Mouse (Mus musculus): ENCODE measurements around the gene Plekhg5. TPM values are rescaled to one million over a fixed set of nuclear protein-coding genes. Genes with fewer than 3 reads are reported as not detected.

Gene Plekhg5
- total RNA-seq, 2 experiments from 2014 or later, result 4.9 to 6.6 TPM

DNA sequence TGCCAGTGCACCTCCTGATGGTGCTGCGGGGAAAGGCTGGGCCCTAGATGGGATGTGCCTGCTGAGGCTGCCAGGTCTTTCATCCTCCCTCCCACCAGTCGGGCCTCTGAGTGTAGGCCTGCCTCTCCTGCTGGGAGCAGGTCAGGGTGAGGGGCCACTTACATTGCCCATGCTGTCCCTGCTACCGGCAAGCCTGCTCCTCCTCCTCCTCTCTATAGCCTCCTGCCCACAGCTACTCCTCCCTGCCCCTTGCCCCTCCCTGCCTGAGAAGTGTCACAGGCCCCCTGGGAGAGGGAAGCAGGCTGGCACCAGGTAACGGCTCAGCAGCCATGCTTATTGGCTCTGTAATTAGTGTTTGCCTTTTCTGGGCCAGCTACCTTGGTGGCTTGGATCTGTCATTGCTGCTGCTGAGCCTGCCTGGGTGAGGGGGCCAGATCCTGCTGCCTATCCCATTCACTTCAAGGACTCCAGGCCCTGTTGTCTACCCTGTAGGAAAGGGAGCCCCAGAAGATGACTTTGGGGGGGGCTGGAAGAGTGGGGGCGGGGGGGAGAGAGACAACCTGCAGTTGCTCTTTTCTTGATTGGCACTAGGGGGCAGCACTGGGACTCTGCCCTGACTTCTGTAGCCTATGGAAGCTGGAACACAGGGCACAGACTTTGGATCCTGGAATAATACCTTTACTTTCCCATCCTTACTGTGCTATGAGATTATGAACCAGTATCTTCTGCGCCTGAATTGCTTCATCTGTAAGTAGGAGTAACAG is 64.0 kb downstream of the Plekhg5 start:
- peak; percentile 77 for TF ChIP-seq CTCF (IDR thresholded peaks at IDR 0.05)
- no peak overlapping the region for H3K4me3 ChIP-seq
- H3K27ac ChIP-seq, result no peak overlapping the region
- no peak for DNase-seq
- intact Hi-C loops (cut with DNase I), result no loop called here

DNA sequence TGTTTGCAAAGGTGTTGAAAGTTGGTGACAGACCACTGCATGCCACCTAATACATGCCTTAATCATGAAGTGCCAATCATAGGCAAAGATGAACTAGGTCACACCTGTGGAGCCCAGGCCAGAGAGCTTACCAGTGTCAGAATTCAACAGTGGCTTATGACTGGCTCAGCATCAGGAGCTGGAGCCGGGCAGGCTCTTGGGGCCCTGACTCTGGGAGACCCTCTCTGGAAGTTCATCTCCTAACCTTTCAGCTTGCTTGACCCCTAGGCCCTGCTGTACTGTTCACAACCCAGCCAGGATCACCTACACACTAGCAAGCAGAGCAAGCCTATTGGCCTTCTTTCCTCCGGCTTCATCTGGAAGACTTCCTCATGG is 64.6 kb downstream of the Plekhg5 start:
- DNase-seq, result no peak
- no peak overlapping the region for H3K4me3 ChIP-seq
- no peak for TF ChIP-seq CTCF (IDR thresholded peaks at IDR 0.05)
- intact Hi-C loops (cut with DNase I), result no loop called here
- no peak overlapping the region for H3K27ac ChIP-seq

DNA sequence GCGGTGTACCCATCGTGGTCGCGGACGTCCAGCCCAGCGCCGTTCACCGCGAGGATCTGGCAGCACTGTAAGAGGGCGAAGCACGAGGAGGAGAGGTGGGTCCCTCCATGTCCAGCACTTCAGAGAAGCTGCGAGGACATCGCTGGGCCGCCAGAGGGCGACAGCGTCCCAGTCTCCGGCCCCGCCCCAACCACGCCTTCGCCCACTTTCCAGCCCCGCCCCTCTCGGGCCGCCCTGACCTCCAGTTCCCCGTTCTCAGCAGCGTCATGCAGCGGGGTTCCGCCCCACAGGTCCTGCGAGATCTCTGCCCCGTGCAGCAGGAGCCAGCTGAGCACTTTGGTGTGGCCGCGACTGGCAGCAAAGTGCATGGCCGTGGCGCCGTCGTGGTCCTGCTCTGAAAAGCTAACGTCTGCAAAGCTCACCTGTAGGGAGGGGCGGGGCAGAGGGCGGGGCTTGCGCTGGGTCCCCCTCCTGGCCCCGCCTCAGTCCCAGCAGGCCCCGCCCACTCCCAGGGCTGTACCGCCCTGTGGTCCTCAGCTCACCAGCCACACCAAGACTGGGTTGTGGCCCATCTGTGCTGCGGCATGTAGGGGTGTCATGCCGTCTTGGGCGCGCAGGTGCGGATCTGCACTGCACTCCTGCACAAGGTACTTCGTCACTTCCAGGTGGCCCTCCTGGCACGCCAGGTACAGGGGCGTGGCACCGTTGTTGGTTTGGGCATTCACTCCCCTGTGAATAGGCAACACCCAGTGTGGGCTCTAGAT is 66.4 kb downstream of the Plekhg5 start:
- Histone ChIP-seq H3K27ac (peak overlapping the region; percentile 59; the same call in 1 of the 2 replicates), H3K4me3 (peak overlapping the region; percentile 74)
- peak; percentile 93 for DNase-seq
- TF ChIP-seq CTCF (IDR thresholded peaks at IDR 0.05), result no peak; the same call in 1 of the 2 replicates
- intact Hi-C loops (cut with DNase I), result no loop called here

DNA sequence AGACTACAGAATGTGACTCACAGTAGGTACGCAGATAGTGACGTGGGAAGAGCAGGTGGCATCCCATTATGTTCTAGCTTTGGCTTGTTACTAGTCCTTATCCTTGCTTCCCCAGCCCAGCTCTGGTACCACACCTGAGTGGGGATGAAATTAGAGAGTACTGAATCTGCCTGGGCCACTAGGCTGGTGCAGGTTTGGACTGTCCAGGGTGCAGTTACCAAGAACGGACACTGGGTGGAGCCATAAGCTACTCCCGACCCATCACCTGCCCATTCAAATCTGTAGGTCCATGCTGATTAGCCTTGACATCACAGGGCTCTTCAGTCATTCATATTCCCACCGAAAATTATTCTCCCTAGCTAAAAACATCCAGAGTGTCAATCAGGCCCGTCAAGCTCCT is 68.1 kb downstream of the Plekhg5 start:
- TF ChIP-seq CTCF (IDR thresholded peaks at IDR 0.05), result peak; percentile 84
- no peak overlapping the region for H3K27ac ChIP-seq
- no peak for DNase-seq
- H3K4me3 ChIP-seq, result no peak overlapping the region
- intact Hi-C loops (cut with DNase I), result no loop called here

DNA sequence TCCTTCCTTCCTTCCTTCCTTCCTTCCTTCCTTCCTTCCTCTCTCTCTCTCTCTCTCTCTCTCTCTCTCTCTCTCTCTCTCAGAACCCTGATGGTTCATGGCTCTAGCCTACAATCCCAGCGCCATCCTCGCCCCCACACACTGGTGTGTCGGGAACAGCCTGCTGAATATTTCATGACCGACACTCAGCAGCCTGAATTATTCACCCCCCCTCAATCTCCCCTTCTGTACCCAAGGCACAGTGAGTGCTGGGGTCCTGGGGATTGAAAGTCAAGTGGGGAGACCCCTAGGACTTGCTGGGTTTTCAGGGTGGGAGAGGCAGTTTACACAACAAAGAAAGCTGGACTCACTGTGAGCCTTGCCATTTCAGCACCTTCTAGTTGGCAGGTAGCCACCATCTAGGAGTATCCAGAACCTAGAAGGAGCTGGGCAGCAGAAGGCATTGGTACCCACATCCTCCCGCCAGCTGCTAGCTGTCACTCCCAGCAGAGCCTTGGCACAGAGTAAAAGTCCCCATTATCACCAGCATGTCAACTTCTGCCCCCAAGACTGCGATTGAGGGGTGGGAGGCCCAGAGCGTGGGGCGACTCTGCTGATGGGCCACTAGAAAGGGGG is 69.3 kb downstream of the Plekhg5 start:
- Histone ChIP-seq H3K4me3 (no peak overlapping the region), H3K27ac (no peak overlapping the region)
- TF ChIP-seq CTCF (IDR thresholded peaks at IDR 0.05), result no peak
- intact Hi-C loops (cut with DNase I), result no loop called here
- DNase-seq, result no peak

DNA sequence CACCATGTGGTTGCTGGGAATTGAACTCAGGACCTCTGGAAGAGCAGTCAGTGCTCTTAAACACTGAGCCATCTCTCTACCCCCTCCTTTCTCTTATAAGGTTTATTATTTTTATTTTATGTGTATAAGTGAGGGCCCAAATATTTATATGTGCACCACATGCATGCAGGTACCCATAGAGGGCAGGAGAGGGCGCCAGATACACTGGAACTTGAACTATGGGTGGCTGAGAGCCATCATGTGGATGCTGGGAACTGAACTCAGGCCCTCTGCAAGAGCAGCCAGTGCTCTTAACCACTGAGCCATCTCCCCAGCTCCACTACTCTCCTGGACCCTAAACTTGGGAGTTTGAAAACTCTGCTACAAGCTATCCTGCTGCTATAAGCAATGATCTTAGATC is 71.3 kb downstream of the Plekhg5 start:
- H3K4me3 ChIP-seq, result no peak overlapping the region
- intact Hi-C loops (cut with DNase I), result no loop called here
- H3K27ac ChIP-seq, result no peak overlapping the region
- no peak; the same call in 1 of the 2 replicates for TF ChIP-seq CTCF (IDR thresholded peaks at IDR 0.05)
- DNase-seq, result no peak

DNA sequence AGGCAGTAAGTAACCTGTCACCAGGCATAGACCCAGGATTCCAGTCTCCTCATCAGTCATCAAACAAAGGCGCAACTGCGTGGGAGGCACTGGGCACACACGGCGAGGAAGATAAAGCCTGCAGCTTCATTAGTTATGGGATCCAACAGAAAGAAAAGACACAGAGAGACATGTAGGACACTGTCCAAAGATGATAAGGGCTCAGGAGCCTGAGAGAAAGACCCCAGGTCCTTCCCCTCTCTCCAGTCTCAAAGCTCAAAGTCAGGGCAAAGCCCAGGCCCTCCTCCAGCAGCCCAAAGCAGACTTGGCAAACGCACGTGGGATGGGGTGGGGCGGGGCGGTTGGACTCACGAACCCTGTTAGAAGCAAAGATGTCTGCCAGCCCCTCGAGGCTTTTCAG is 73.2 kb downstream of the Plekhg5 start:
- DNase-seq, result no peak
- Histone ChIP-seq H3K4me3 (no peak overlapping the region), H3K27ac (peak overlapping the region; percentile 58; the same call in 1 of the 2 replicates)
- intact Hi-C loops (cut with DNase I), result no loop called here
- TF ChIP-seq CTCF (IDR thresholded peaks at IDR 0.05), result no peak

DNA sequence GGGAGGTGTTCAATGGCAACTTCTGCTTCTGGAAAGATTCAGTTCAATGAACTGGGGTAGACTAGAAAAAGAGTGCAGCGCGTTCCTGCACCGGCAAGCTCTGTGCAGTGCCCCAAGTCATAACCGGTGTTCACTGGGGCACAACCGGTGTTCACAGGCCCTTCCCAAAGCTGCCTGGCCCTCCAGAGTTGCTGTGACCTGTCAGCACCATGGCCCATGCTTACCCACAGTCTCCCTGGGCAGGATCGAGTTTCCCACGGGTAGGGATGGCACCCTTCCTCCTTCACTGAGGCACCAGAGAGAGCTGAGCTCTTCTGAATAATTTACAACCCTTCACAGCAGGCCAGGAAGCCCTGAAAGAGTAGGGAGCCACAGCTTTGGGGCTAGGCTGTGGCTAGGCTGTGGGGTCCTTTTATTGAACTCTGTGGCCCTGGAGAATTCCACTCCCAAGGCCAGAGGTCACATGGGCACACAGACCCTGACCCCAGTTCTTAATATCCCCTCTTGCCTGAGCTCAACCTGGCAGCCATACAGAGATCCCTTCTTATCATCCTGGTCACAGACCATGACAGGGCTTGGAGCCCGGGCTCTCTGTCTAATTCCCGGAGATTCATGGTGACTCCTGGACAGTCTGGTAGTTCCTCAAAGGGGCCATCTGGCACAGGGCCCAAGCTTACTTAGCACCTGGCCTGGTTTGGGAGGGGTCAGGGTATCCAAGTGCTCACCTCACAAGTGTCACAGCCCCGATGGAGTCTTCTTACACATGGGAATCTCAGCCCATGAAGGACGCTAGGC is 73.9 kb downstream of the Plekhg5 start:
- TF ChIP-seq CTCF (IDR thresholded peaks at IDR 0.05), result no peak
- H3K4me3 ChIP-seq, result no peak overlapping the region
- intact Hi-C loops (cut with DNase I), result no loop called here
- H3K27ac ChIP-seq, result peak overlapping the region; percentile 58; the same call in 1 of the 2 replicates
- peak; percentile 52 for DNase-seq

DNA sequence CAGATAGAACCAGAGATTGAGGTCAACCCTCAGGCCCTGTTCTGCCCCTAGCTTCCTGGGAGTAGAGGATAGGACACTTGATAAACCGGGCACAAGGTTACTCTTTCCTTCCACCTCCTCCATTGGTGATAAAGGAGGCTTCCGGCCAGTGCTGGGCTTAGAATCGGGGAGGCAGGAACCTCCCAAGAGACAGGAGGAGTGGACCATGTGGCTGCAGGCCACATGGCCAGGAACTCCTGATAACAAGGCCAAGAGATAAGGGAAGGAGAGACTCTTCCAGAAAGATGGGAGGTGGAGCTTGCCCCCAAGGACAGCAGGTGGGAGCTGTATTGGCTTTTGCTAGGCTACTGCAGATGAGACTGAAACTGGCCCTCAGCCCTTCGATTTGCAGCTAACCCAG is 78.2 kb downstream of the Plekhg5 start:
- no peak overlapping the region for H3K27ac ChIP-seq
- DNase-seq, result no peak
- TF ChIP-seq CTCF (IDR thresholded peaks at IDR 0.05), result no peak
- no peak overlapping the region for H3K4me3 ChIP-seq
- intact Hi-C loops (cut with DNase I), result no loop called here

DNA sequence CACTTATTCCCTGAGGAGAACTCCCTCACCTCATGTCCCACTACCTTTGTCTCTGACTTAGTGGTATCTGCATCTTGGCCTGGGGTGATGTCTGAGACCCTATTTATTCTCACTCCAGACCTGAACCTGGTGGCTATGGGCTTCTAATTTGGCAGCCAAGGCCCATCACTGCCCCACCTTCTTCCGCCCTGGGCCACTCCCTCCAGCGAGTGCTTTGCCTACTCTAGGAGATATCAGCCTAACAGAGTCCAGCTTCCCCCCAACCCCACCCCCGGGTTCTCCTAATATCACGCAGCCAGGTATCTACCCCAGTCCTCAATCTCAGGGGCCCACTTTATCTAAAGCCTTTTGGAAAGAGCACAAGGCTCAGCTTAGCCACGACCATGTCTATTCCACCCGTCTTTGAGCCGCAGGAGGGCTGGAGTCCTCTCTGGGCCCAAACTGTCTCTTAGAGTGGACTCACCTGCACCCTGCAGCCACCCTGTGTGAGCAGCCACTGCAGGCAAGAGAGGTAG is 79.2 kb downstream of the Plekhg5 start:
- H3K4me3 ChIP-seq, result peak overlapping the region; percentile 62
- H3K27ac ChIP-seq, result no peak overlapping the region
- no peak for DNase-seq
- TF ChIP-seq CTCF (IDR thresholded peaks at IDR 0.05), result no peak
- intact Hi-C loops (cut with DNase I), result no loop called here

DNA sequence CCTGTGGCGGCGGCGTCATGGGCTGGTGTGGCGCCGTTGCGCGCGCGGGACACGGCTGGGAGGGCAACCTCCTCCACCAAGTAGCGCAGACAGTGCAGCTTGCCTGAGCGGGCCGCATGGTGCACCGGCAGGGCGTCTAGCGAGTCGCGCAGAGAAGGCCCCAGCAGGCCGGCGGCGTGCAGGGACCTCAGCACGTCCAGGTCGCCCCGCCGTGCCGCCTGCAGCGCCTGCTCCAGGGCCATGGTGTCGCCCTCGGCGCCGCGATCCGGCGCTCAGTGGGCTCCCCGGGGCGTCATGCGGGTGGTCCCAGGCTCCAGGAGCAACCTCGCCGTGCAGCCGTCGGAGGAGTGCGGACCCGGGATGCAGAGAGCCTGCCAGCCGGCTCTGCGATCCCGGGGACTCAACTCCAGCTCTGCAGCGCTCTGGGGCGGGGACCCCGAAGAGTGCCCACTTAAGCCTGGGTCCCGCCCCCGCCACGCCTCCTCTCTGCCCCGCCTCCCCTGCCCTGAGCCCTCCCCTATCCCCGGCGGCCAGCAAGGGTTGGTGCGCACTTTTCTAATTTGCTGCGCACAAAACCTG is 79.8 kb downstream of the Plekhg5 start, which contains the start of gene Espn:
Gene Espn, minus strand, starts transcription at position 406 of the 579 bp plus-strand sequence.
- H3K4me3 ChIP-seq, result peak within 1 kb of the TSS; percentile 62
- peak; percentile 58 for DNase-seq
- intact Hi-C loops (cut with DNase I), result no loop called here
- TF ChIP-seq CTCF (IDR thresholded peaks at IDR 0.05), result no peak
- H3K27ac ChIP-seq, result no peak within 1 kb of the TSS

DNA sequence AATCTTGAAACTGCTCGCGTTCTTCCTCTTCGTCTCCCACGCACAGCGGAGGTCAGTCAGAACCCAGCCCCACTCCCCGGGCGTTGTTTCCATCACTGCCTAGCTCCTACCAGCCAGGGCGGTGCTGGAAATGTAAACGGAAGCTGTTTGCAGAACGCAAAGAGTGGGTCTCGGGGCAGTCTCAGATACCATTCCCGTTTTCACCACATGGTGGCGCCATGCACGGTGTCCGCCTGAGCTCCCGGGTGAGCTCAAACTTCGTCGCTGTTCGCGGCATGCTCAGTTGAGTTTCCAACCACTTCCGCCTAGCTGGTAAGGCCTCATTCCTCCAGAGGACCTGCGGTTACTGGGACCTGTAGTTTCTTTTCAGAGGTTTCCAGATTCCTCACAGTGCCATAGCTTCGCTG is 81.5 kb downstream of the Plekhg5 start:
- DNase-seq, result peak; percentile 86
- peak overlapping the region; percentile 62 for H3K4me3 ChIP-seq
- H3K27ac ChIP-seq, result no peak overlapping the region
- peak; percentile 84 for TF ChIP-seq CTCF (IDR thresholded peaks at IDR 0.05)
- intact Hi-C loops (cut with DNase I), result no loop called here
